Mouse (Mus musculus) thymus, adult 2 months (tissue): ENCODE measurements at regions not wholly inside any gene's neighbourhood (a gene's known extent, or its start where the extent isn't known, plus 50 kb on each side); places are given as distances from the start of the nearest gene placed in this dataset.

Experiments
- DNase-seq: peaks from one replicate; pipeline ENCODE4 v3.0.0; 2021
- H3K27ac ChIP-seq: fragments of 200-500 bp; 2 replicates; pipeline ENCODE4 v1.5.1; 2012; ENCODE audit warnings: low read length, control low read depth; ENCODE audit not compliant: control insufficient read depth, insufficient read depth
- H3K27me3 ChIP-seq: fragments of 200-500 bp; 2 replicates; pipeline ENCODE4 v1.6.1; 2012; ENCODE audit warnings: mild to moderate bottlenecking, low read length, moderate library complexity, mixed read lengths; ENCODE audit not compliant: control insufficient read depth, insufficient read depth
- H3K36me3 ChIP-seq: fragments of 200-500 bp; 2 replicates; pipeline ENCODE4 v1.6.1; 2012; ENCODE audit warnings: mild to moderate bottlenecking, low read length, moderate library complexity; ENCODE audit not compliant: control insufficient read depth, insufficient read depth
- H3K4me1 ChIP-seq: fragments of 200-500 bp; replicated peaks from 2 replicates; pipeline ENCODE4 v1.6.1; 2012; ENCODE audit warnings: low read length; ENCODE audit not compliant: control insufficient read depth, insufficient read depth
- H3K4me3 ChIP-seq: fragments of 200-500 bp; 2 replicates; pipeline ENCODE4 v1.5.1; 2012; ENCODE audit warnings: mild to moderate bottlenecking, low read length, control low read depth, moderate library complexity; ENCODE audit not compliant: control insufficient read depth, insufficient read depth
- CTCF ChIP-seq: fragments of 200-500 bp; IDR thresholded peaks from 2 replicates; pipeline ENCODE4 v1.5.1; 2012; ENCODE audit warnings: mild to moderate bottlenecking, control low read depth, low read length, moderate library complexity, borderline replicate concordance; ENCODE audit not compliant: control insufficient read depth, poor library complexity, insufficient read depth; ENCODE audit errors: extremely low read depth
- POLR2A ChIP-seq: fragments of 200-500 bp; IDR thresholded peaks from 2 replicates; pipeline ENCODE4 v1.6.1; 2012; ENCODE audit warnings: mild to moderate bottlenecking, low read length, control low read depth, moderate library complexity; ENCODE audit not compliant: control insufficient read depth, poor library complexity, insufficient read depth; ENCODE audit errors: extremely low read depth
- WGBS: fragments of 180-500 bp; shearing (Covaris S2); methylation state at CpG from one replicate; pipeline ENCODE4 v1.1.7; 2018; 5-methylcytosine and 5-hydroxymethylcytosine counted together

- DNase-seq: no peak
- Histone ChIP-seq H3K4me3 (no peak overlapping the region), H3K27ac (no peak overlapping the region), H3K36me3 (no peaks in the 10 kb centered on the region), H3K27me3 (no peaks in the 10 kb centered on the region), H3K4me1 (no peaks in the 10 kb centered on the region)
- WGBS: 92% methylated on average over 9 of the region's 9 CpGs
- TF ChIP-seq CTCF (no peak), POLR2A (no peak)
These were observed 282.6 kb upstream of the Gm11146 start for GRCm38 (mm10) chr16:77884495-77884894.

GRCm38 (mm10) chr16:77877006-77877405 lies 275.1 kb upstream of the Gm11146 start:
- Histone ChIP-seq H3K4me1 (no peaks in the 10 kb centered on the region), H3K4me3 (no peak overlapping the region), H3K36me3 (no peaks in the 10 kb centered on the region), H3K27me3 (no peaks in the 10 kb centered on the region), H3K27ac (no peak overlapping the region)
- TF ChIP-seq POLR2A (no peak), CTCF (no peak)
- DNase-seq: no peak
- WGBS: 84% methylated on average over 1 of the region's 1 CpGs

- Histone ChIP-seq H3K27ac (no peak overlapping the region), H3K4me1 (no peaks in the 10 kb centered on the region), H3K4me3 (no peak overlapping the region), H3K36me3 (no peaks in the 10 kb centered on the region), H3K27me3 (no peaks in the 10 kb centered on the region)
- WGBS: 87% methylated on average over 5 of the region's 5 CpGs
- TF ChIP-seq CTCF (no peak), POLR2A (no peak)
- no peak for DNase-seq
These were observed 261.4 kb upstream of the Gm11146 start for GRCm38 (mm10) chr16:77863246-77863645.

GRCm38 (mm10) chr16:77852066-77852781 lies 250.3 kb upstream of the Gm11146 start:
- no peak for TF ChIP-seq CTCF
- no peak for TF ChIP-seq POLR2A
- DNase-seq: no peak
- Histone ChIP-seq H3K4me3 (no peak overlapping the region), H3K4me1 (no peaks in the 10 kb centered on the region), H3K36me3 (no peaks in the 10 kb centered on the region), H3K27me3 (no peaks in the 10 kb centered on the region), H3K27ac (no peak overlapping the region)
- WGBS: 94% methylated on average over 6 of the region's 6 CpGs

- 90% methylated on average over 13 of the region's 13 CpGs for WGBS
- Histone ChIP-seq H3K27ac (no peak overlapping the region), H3K27me3 (no peaks in the 10 kb centered on the region), H3K4me1 (no peaks in the 10 kb centered on the region), H3K36me3 (no peaks in the 10 kb centered on the region), H3K4me3 (no peak overlapping the region)
- no peak for TF ChIP-seq CTCF
- TF ChIP-seq POLR2A: no peak
- DNase-seq: no peak
These were observed 249.5 kb upstream of the Gm11146 start for GRCm38 (mm10) chr16:77851206-77852065.

- no peak overlapping the region for H3K27ac ChIP-seq
- no peak overlapping the region for H3K4me3 ChIP-seq
- no peaks in the 10 kb centered on the region for H3K4me1 ChIP-seq
- H3K27me3 ChIP-seq: no peaks in the 10 kb centered on the region
- TF ChIP-seq CTCF (no peak), POLR2A (no peak)
- H3K36me3 ChIP-seq: no peaks in the 10 kb centered on the region
- no peak for DNase-seq
- 86% methylated on average over 2 of the region's 2 CpGs for WGBS
These were observed 233.9 kb upstream of the Gm11146 start for GRCm38 (mm10) chr16:77835767-77836166.
